Mouse (Mus musculus): ENCODE data around the gene Eomes.

GRCm38 (mm10) chr9:118478839-118479507, 961 bp downstream of the Eomes start:
- TF ChIP-seq CTCF (conservative IDR thresholded peaks at IDR 0.05; ENCODE audit: insufficient read depth, insufficient read length, low read depth, low read length): no peak
- TF ChIP-seq POLR2A (IDR thresholded peaks at IDR 0.05; ENCODE audit: low read depth, low read length): no peak

Data from kidney, adult 2 months (tissue).